Mouse (Mus musculus) forebrain, postnatal 0 days (tissue): ENCODE results near the gene Fam214b. TPM values are rescaled to one million over a fixed set of nuclear protein-coding genes. Genes with fewer than 3 reads are reported as not detected.
A peak's percentile ranks its signal among the peaks of the same experiment; 100 is the strongest.

Source experiments
- ATAC-seq: fragments of 200-750 bp; cut with Nextera tagmentation; 2 replicates; pipeline ENCODE4 v1.8.0; 2017; ENCODE audit warnings: mild to moderate bottlenecking, moderate library complexity
- DNase-seq: peaks from one replicate; pipeline ENCODE4 v3.0.0-alpha.2; 2015
- H3K27ac ChIP-seq: fragments of 300-500 bp; sonication (generic); 2 replicates; pipeline ENCODE4 v1.5.1; 2014; ENCODE audit warnings: low read depth, mild to moderate bottlenecking, antibody characterized with exemption, low read length, moderate library complexity, mixed read lengths
- H3K27me3 ChIP-seq: fragments of 300-500 bp; sonication (generic); 2 replicates; pipeline ENCODE4 v1.6.1; 2014; ENCODE audit warnings: mild to moderate bottlenecking, low read length, mixed read lengths; ENCODE audit not compliant: insufficient read depth
- H3K36me3 ChIP-seq: fragments of 300-500 bp; sonication (generic); 2 replicates; pipeline ENCODE4 v1.6.1; 2014; ENCODE audit warnings: mild to moderate bottlenecking, moderate library complexity; ENCODE audit not compliant: insufficient read depth
- H3K4me1 ChIP-seq: fragments of 300-500 bp; sonication (generic); 2 replicates; pipeline ENCODE4 v1.6.1; 2014; ENCODE audit warnings: antibody characterized with exemption; ENCODE audit not compliant: insufficient read depth
- H3K4me2 ChIP-seq: fragments of 300-500 bp; sonication (generic); 2 replicates; pipeline ENCODE4 v1.6.1; 2014; ENCODE audit warnings: low read depth, mild to moderate bottlenecking, moderate library complexity
- H3K4me3 ChIP-seq: fragments of 300-500 bp; sonication (generic); 2 replicates; pipeline ENCODE4 v1.5.1; 2014; ENCODE audit warnings: low read depth, low read length, mixed read lengths
- H3K9ac ChIP-seq: fragments of 300-500 bp; sonication (generic); 2 replicates; pipeline ENCODE4 v1.6.1; 2014; ENCODE audit warnings: mild to moderate bottlenecking
- H3K9me3 ChIP-seq: fragments of 300-500 bp; sonication (generic); 2 replicates; pipeline ENCODE4 v1.6.1; 2016; ENCODE audit warnings: low read length
- CTCF ChIP-seq: sonication (generic); IDR thresholded peaks from 2 replicates; pipeline ENCODE4 v1.5.1; 2016; ENCODE audit warnings: antibody characterized with exemption, control low read depth, low read depth
- WGBS: fragments of 180-500 bp; shearing (Covaris S2); extraction: QIAGEN DNeasy Blood & Tissue Kit; methylation state at CpG from one replicate; pipeline ENCODE4 v1.1.7; 2014; 5-methylcytosine and 5-hydroxymethylcytosine counted together
- polyA plus RNA-seq: library from polyadenylated mRNA; unstranded; fragments of >200 nt; fragmentation: Nextera tagmentation; extraction: Ambion mirVana; gene quantifications from 2 replicates; pipeline ENCODE4 v1.2.1, GENCODE M21; 2015
- total RNA-seq: library from RNA; depleted of rRNA; stranded (reverse); fragments of >200 nt; gene quantifications from 2 replicates; pipeline ENCODE4 v1.2.3, GENCODE M21; 2014; rRNA removed

Fam214b gene
- total and polyA plus RNA-seq, 2 experiments from 2014 or later: 30.9 to 42.3 TPM

GRCm38 (mm10) chr4:42999451-43000140 lies 46.4 kb downstream of the Fam214b start:
- H3K4me2 ChIP-seq: peak overlapping the region; percentile 58
- no peak; the same call in 1 of the 2 replicates for TF ChIP-seq CTCF
- peak; percentile 44 for ATAC-seq
- H3K9ac ChIP-seq: peak overlapping the region; percentile 97
- peak overlapping the region; percentile 82 for H3K4me3 ChIP-seq
- H3K36me3 ChIP-seq: peaks cover 14% of the 10 kb centered on the region; the same call in 1 of the 2 replicates
- H3K4me1 ChIP-seq: peaks cover 18% of the 10 kb centered on the region
- 3% methylated on average over 45 of the region's 51 CpGs for WGBS
- DNase-seq: peak; percentile 80
- H3K27me3 ChIP-seq: no peaks in the 10 kb centered on the region
- no peaks in the 10 kb centered on the region for H3K9me3 ChIP-seq
- peak overlapping the region; percentile 98 for H3K27ac ChIP-seq

- H3K27ac ChIP-seq: no peak overlapping the region
- WGBS: 67% methylated on average over 2 of the region's 2 CpGs
- DNase-seq: no peak
- no peak for TF ChIP-seq CTCF
- H3K27me3 ChIP-seq: no peaks in the 10 kb centered on the region
- 0 out of 2 replicates have a peak overlapping the region, but pooled peaks have one; percentile 31 for H3K9ac ChIP-seq
- H3K36me3 ChIP-seq: peaks cover 25% of the 10 kb centered on the region
- peaks cover 18% of the 10 kb centered on the region for H3K4me1 ChIP-seq
- H3K4me2 ChIP-seq: peak overlapping the region; percentile 58
- H3K4me3 ChIP-seq: peak overlapping the region; percentile 82; the same call in 1 of the 2 replicates
- no peaks in the 10 kb centered on the region for H3K9me3 ChIP-seq
- ATAC-seq: no peak
These were observed 48.0 kb downstream of the Fam214b start for GRCm38 (mm10) chr4:42998022-42998421.

DNA sequence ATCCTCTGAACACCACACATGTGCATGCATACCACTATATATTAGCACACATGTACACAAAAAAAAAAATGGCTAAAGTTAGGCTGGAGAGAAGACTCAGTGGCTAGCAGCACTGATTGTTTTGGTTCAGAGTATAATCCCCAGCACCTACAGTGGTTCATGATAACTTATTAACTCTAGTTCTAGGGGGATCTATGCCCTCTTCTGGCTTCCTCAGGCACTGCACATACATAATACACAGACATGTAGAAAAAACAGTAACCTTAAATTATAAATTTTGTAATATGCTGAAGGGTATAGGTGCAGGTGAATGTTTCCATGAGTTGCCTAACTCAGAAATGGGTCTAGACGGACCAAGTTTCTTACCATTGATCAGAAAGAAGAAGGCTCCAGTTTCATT lies 57.7 kb downstream of the Fam214b start:
- peaks cover 91% of the 10 kb centered on the region for H3K36me3 ChIP-seq

More for the DNA sequence above, 57.7 kb downstream of the Fam214b start:
- H3K9me3 ChIP-seq: no peaks in the 10 kb centered on the region
- no peak overlapping the region for H3K4me2 ChIP-seq
- peak; percentile 22; the same call in 1 of the 2 replicates for TF ChIP-seq CTCF
- H3K4me3 ChIP-seq: no peak overlapping the region
- no peak for ATAC-seq
- H3K9ac ChIP-seq: no peak overlapping the region
- H3K27me3 ChIP-seq: no peaks in the 10 kb centered on the region
- no peak for DNase-seq
- no peaks in the 10 kb centered on the region for H3K4me1 ChIP-seq
- no peak overlapping the region for H3K27ac ChIP-seq
- 86% methylated on average over 1 of the region's 1 CpGs for whole genome bisulfite sequencing

Other genes with a start within 250 kb of the Fam214b start
- gene Fam205a1, start 192.3 kb downstream of the Fam214b start, total RNA-seq: not detected in 2 replicates
- 0.05 TPM in 1 of 2 replicates, not detected in the other for gene Fam205a1, start 192.3 kb downstream of the Fam214b start, polyA plus RNA-seq
- gene Gm12394, start 189.4 kb downstream of the Fam214b start, total RNA-seq: 0.23 TPM in 1 of 2 replicates, not detected in the other
- 0.16 and 0.41 TPM in 2 replicates for gene Gm12394, start 189.4 kb downstream of the Fam214b start, polyA plus RNA-seq
- gene Fam205c, start 172.0 kb downstream of the Fam214b start, total RNA-seq: not detected in 2 replicates
- 1.8 and 3.2 TPM in 2 replicates for gene Fam205c, start 172.0 kb downstream of the Fam214b start, polyA plus RNA-seq
- gene Phf24, start 129.6 kb downstream of the Fam214b start, total RNA-seq: 77.2 and 82.7 TPM in 2 replicates
- 38.2 and 42.3 TPM in 2 replicates for gene Phf24, start 129.6 kb downstream of the Fam214b start, polyA plus RNA-seq
- gene Dnajb5, start 96.4 kb downstream of the Fam214b start, total RNA-seq: 81.0 and 106 TPM in 2 replicates
- 46.8 and 50.7 TPM in 2 replicates for gene Dnajb5, start 96.4 kb downstream of the Fam214b start, polyA plus RNA-seq
- not detected in 2 replicates for gene 1700022I11Rik, start 76.6 kb downstream of the Fam214b start, total RNA-seq
- 0.23 and 0.63 TPM in 2 replicates for gene 1700022I11Rik, start 76.6 kb downstream of the Fam214b start, polyA plus RNA-seq
- 221 and 255 TPM in 2 replicates for gene Vcp, start 45.7 kb downstream of the Fam214b start, total RNA-seq
- 357 and 443 TPM in 2 replicates for gene Vcp, start 45.7 kb downstream of the Fam214b start, polyA plus RNA-seq
- 12.8 and 21.8 TPM in 2 replicates for gene Fancg, start 35.7 kb downstream of the Fam214b start, total RNA-seq
- gene Fancg, start 35.7 kb downstream of the Fam214b start, polyA plus RNA-seq: 10.9 and 12.4 TPM in 2 replicates
- 15.6 and 20.3 TPM in 2 replicates for gene Pigo, start 20.4 kb downstream of the Fam214b start, total RNA-seq
- gene Pigo, start 20.4 kb downstream of the Fam214b start, polyA plus RNA-seq: 16.5 and 21.9 TPM in 2 replicates
- 94.4 and 120 TPM in 2 replicates for gene Stoml2, start 14.5 kb downstream of the Fam214b start, total RNA-seq
- gene Stoml2, start 14.5 kb downstream of the Fam214b start, polyA plus RNA-seq: 233 and 240 TPM in 2 replicates
- 52.9 and 54.7 TPM in 2 replicates for gene Unc13b, start 12.7 kb upstream of the Fam214b start, total RNA-seq
- 3.3 and 6.2 TPM in 2 replicates for gene Unc13b, start 12.7 kb upstream of the Fam214b start, polyA plus RNA-seq
- 0.38 and 1.8 TPM in 2 replicates for gene Atp8b5, start 220.9 kb upstream of the Fam214b start, total RNA-seq
- 0.23 and 0.52 TPM in 2 replicates for gene Atp8b5, start 220.9 kb upstream of the Fam214b start, polyA plus RNA-seq